Mouse (Mus musculus) layer of hippocampus, postnatal 14 days (tissue): ENCODE data around the gene Impdh1. TPM values are rescaled to one million over a fixed set of nuclear protein-coding genes. Genes with fewer than 3 reads are reported as not detected.
"Not testable (repeated sequence)": the region's sequence is repeated elsewhere in the genome, so short reads cannot be mapped to it uniquely, and the experiment has no call there.

Experiments
- DNase-seq, 2 experiments: peaks; one replicate each; pipeline ENCODE4 v3.0.0; 2021 to 2022; ENCODE audit warnings: low spot score in 2 of 2, mixed read lengths in 1 of 2
- long read RNA-seq, 2 experiments: library from polyadenylated mRNA; stranded (forward); transcript quantifications; one replicate each; pipeline ENCODE4 v2.0.0; 2021
- total RNA-seq, 2 experiments: library from RNA; stranded (reverse); gene quantifications; 2 replicates each; pipeline ENCODE4 v1.2.3; 2021

Gene Impdh1
- total RNA-seq = 10 to 100 TPM; 59.5 to 62.0 TPM
- long read RNA-seq, experiment 1, transcript Impdh1-201 (14 exons, 2,437 nt) = major isoform, 58 of 88 reads
- long read RNA-seq, experiment 1, partial matches to known transcripts = 9 of 88 reads
- long read RNA-seq, experiment 1, other reads (novel, unspliced or antisense) = 17 of 88 reads
- long read RNA-seq, experiment 2, transcript Impdh1-207 (15 exons, 2,580 nt) = minor isoform, 6 of 102 reads
- long read RNA-seq, experiment 2, transcript Impdh1-201 (14 exons, 2,437 nt) = major isoform, 74 of 102 reads
- long read RNA-seq, experiment 2, partial matches to known transcripts = 8 of 102 reads
- long read RNA-seq, experiment 2, other reads (novel, unspliced or antisense) = 11 of 102 reads

DNA sequence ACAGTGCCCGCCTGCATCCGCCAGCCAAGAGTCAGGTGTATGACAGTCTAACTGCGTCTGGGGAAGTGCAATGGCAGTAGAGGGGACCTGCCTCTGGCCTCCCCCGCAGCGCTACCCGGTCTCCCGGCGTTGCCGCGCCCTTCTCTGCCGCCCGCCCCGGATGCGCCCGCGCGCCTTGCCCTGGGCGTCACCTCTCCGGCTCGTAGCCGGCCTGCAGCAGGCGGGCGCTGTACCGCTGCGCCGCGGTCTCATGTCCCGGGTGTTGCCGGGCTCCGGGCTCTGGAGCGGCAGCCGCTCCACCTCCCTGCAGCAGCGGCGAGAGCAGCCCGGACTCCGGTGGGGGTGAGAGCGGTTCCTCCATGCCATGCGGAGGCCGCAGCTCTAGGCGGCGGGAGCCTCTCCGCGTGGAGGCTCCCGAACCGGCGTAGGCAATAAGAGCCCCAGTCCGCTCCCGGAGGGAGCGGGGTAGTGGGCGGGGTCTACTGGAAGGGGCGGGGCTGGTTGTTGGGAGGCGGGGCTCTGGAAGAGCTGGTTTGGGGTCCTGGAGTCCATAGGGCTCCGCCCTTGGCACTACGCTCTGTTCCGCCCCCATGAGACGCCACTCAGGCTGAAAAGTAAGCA lies at the start of gene Impdh1:
Gene Impdh1, minus strand, starts transcription at position 484 of the 621 bp plus-strand sequence.
- DNase-seq = peak; percentile 42 to 48

DNA sequence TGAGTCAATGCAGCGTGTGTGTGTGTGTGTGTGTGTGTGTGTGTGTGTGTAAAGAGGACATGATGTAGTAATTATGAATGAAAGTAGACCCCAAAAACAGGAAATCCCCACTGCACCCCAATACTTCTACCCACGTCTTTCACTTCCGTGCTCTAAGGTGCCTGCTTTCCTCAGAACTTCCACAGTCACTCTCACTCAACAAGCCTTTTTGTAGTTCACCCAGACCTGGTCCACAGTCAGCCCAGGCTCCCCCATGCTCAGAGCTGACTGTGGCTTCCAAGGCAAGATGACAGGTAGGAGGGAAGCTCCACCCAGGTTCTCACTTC lies 48.3 kb upstream of the Impdh1 start:
- DNase-seq = no peak

DNA sequence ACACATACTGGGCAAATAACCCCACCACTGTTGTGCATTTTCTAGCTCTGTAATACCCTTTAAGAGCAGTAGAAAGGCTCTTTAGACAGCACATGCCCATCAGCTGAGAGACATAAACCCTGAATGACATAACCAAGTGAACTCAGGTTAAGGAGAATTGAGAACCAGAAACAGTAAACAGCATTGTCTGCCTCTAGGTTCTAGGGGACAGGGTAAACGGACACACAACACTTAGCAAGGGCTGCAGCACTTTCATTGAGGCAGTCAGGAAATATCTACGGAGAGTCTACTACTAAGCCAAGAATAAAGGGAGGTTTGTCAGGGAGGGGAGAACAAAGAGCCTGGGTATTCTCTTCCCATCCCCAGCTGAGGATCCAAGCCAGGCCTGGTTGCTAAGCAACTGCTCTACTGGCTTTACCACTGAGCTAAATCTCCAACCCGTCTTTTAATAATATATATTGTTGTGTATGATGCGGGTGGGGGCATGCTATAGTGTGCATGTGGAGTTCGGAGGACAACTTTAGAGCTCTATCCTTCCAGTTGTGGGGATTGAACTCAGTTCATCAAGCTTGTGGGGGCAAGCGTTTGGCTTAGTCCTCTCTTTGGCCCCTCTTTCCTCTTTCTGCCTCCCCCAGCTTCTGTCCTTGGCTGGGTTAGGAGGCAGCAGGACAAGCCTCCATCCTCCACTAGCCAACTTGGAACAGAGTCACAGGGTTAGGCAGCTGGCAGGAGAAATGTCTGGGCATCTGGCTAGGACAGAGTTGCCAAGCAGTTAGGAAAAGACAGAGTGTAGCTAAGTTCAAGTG lies 47.7 kb upstream of the Impdh1 start:
- DNase-seq = peak; percentile 72 to 84

DNA sequence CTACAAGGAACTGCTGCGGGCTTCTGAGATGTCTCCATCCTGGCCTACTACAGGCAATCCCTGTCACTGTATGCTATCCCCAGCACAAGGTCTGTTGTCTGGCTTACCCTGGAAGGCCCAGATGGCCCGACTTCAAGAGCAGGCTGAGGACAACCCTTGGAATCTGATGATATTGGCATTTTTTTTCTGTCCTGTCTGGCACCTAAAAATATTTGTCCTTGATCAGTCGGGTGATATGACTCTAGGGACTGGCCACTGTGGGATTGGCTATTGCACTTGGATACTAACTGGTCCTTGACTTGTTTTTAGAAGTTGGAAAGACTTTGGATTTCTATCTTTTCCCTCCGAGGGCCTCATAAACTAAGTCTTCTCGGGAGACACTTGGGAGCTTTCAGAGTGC lies 45.7 kb upstream of the Impdh1 start:
- DNase-seq = no peak

DNA sequence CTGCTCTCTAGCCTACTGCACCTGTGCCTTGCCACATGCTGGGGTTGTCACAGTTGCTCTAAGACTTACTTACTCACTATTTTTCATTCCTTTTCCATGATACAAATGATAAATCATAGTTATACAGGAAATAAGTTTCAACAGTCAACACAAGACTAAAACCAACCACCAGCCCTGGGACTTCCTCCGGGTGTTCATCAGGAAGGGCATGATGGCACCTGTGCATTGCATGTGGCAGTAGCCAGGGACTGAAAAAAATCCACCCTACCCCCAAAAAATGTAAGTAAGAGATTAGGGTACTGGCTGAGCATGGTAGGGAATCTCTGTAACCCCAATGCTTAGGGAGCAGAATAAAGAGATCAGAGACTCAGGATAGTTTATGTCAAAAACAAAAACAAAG lies 43.3 kb upstream of the Impdh1 start:
- no peak for DNase-seq

DNA sequence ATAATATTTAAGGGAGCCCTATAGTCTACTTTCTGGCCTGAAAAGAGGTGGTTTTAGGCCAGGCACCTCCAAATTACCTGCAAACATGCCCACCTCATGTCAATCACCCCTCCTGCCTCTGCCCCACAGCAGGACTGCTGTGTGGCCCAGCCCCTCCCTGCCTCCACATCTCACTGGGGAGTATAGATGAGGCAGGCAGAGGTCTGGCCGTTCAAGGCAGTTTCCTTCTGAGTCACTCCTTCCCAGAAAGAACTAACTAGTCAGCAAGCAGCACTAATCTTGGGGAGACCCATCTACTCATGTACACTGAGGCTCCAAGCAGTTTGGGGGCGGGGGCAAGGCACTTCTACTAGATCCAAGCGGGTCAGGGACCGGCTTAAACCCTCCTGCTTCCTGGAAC lies 30.9 kb upstream of the Impdh1 start:
- DNase-seq = no peak

DNA sequence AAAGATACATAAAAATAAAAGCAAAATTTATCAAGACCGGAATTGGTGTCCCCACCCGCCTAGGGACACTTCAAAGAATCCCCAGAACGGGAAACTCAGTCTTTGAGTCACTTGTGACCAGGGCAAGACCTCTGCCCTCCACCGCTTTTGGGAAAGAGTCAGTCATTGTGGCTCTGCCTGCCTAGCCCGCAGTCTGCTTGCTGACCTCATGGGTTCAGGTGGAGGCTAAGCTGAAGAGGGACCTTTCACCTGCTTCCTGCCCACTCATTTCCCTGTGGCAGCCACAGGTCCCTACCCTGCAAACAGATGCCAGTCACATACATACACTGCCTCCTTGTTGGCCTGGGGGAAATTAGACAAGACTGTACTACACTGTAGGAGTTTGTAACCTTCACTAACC lies 30.4 kb upstream of the Impdh1 start:
- DNase-seq = no peak

DNA sequence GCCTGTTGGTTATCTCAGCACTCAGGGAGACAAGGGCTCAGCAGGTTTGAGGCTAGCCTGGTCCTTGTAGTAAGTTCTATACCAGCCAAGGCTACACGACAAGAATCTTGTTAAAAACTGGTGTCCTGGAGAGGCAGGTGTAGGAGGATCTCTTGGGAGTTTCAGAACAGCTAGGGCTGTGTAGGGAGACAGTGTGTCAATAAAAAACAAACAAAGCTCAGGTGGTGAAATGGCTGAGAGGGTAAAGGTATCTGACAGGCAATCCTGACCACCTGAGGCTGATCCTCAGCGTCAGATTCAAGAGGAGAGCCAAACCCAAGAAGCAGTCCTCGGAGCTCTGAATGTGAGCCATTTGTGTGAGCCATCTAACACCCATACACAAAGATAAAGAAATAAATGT lies 30.0 kb upstream of the Impdh1 start:
- DNase-seq = no peak

DNA sequence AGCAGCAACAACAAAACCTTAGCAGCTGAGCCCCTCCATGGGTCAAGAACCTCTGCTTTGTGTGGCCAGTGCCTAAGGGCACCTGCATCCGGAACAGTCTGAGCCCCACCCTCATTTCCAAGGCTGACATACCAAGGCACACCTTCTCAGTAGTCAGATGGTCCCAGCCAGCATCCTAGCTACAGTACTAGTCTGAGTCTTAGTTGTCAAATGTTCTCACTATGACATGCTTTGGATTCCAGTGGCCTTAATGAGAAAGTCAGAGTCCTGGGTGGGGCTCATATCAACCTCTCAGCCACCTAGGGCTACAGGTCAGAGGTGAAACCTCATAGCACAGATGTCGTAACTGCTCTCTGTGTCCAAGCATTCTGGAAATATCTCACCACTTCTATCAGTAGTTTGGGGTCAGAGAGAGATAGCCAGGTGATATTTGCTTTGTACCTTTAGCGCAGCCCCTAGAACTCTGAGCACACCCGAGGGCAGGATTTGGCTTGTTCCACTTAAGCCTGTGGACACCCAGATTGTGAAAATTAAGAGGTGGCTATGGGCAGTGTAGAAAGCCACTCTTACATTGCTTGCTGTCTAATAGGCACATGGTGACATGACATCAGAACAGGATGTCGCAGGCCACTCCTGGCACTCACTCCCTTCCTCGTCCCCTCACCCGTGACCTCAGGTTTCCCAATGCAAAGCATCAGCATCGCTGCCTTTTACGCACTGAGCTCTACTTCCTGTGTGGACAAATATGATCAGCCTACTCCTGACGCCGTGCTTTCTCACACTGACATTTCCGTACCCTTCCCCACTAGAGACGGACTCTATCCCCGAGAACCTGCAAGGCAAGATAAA lies 29.3 kb upstream of the Impdh1 start:
- no peak for DNase-seq

DNA sequence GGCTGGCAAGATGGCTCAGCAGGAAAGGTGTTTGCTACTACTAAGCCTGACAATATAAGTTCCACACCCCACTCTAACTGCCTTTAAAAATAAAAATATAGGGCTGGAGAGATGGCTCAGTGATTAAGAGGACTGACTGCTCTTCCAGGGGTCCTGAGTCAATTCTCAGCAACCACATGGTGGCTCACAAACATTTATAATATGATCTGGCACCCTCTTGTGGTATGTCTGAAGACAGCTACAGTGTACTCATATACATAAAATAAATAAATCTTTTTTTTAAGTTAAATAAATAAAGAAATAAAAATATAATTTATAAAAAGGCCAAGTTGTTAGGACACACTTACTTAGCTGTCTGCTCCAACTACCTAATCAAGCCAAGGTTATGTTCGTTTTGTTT lies 26.1 kb upstream of the Impdh1 start:
- no peak for DNase-seq

DNA sequence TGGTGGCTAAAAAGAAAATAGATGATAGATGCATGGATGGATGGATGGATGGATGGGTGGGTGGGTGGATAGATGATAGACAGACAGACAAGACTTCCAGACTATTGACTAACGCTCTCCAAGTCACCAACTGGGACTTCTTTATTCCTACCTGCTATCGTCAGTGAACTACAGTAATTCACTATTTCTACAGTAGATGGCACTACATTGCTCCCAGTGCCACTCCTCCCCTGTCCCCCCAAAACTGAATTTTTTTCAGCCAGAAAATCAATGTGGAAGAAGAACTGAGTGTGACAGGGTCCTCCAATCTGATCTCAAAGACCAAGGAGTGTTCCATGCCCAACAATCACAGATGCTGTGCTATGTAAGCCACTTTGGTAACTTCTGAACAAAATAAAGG lies 25.5 kb upstream of the Impdh1 start:
- no peak for DNase-seq

DNA sequence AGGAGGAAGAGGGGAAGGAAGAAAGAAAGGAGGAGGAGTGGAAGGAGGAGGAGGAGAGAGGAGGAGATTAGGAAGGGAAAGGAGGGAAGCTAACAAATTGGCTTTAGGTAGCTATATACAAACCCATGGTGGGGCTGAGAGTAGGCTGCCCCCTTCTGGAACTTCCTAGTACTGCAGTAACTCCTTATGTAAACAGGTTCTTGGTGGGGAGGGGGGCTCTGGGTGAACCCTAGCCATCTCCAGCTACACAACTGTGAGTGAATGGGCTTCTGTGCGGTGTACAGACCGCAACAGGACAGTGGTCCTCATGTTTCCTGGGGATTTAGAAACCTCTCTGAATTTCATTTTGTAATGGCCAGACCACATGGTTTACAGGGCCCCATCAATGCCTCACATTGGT lies 24.6 kb upstream of the Impdh1 start:
- DNase-seq = peak in 1 of 2 experiments; percentile 18

DNA sequence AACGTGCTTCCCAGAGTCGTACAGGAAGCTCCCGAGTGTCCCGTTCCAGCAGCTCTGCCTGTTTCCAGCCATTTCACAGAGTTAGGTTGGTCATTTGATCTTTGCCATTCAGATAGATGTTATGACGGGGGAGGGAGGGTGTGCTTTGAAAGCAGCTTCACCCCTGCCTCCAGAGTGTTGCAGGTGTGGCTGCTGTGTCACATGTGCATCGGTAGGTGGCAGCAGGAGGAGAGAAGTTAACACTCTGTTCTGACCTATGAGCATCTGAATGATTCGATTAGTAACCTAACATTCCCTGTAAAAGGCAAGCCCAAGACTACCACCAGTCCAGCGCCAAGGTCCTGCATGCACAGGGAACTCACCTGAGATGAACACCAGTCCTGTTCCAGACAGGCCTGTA lies 18.1 kb upstream of the Impdh1 start:
- no peak for DNase-seq

DNA sequence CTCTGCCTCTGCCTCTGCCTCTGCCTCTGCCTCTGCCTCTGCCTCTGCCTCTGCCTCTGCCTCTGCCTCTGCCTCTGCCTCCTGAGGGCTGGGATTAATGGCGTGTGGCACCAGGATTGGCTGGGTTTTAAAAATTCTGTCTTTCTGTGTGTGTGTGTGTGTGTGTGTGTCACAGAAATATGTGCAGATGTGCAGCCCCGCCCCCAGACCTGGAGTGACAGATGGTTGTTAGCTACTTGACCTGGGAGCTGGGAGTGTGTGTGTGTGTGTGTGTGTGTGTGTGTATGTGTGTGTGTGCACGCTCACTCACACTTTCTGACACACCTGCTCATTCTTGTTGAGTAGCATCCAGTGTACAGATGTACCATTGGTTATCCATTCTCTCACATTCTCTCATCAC lies 17.5 kb upstream of the Impdh1 start:
- no peak for DNase-seq

DNA sequence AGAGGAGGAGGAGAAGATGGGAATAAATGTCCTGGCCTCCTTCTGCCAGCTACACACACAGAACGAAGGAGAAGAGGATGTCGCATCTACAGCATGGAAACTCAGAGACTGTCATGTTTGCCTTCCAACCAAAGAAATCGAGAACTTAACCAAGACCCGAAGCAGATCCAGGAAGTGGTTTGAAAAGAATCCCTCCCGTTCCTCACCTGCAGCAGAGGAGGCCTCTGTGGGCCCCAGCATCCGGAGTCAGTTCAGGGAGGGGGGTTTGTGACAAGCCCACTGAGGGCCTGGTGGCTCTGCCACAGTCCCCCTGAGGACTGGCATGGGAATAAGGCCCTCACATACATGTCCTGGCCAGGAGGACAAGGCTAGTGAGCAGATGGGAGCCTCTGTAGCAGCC lies 16.2 kb upstream of the Impdh1 start:
- DNase-seq = no peak

DNA sequence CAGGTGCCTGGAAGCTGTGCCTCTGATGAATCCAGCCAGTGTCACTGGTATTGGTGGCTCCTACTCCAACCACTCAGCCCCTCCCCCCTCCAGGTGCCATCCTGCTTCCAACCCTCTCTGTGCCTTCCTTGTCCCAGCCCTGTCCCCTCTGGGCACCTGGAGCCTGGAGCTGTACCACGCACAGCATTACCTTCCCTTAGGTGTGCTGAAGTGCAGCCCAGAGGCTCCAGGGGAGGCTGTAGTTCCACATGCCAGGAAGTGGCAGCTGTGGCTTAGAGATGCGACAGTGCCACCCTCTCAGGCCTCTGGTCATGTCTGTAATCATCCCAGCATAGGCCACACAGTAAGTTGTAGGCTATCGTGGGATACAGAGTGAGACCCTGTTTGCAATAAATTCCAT lies 15.6 kb upstream of the Impdh1 start:
- DNase-seq = no peak

DNA sequence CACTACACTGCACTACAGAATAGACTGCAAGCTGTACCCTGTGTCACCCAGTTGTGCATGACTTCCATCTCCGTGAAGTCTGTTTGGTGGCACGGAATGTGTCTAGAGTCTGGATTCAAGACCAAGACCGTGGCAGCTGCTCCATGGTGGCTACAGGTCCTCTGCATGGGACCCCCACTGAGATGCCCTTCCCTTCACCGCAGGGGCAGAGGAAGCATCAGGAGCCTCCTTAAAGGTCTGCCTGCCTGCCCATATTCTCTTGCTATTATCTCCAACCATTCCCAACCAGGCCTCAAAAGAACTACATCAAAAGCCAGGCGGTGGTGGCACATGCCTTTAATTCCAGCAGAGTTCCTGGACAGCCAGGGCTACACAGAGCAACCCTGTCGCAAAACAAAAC lies 14.2 kb upstream of the Impdh1 start:
- no peak for DNase-seq

DNA sequence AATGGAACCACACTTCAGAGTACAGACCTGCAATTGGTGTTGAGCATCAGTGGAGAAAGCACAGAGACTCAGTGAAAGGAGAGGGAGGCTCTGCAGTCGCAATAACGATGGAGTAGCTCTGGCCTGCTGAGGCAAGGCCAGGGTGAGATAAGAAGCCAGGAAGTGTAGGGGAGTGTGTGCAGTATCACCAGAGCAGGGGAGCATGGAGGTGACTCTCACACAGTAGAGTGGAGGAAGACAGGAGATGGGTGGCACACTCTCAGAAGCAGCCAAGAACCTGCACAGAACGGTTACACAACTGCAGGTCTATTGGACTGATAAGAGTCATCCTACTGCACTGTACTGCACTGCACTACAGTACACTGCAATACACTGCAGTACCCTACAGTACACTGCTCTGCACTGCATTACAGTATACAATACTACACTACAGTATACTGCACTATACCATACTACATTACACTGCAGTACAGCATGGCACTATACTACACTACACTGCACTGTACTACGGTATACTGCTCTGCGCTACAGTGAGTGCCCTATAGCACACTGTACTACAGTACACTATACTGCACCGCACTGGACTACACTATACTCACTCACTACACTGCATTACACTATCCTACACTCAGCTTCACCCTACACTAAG lies 13.2 kb upstream of the Impdh1 start:
- no peak for DNase-seq

DNA sequence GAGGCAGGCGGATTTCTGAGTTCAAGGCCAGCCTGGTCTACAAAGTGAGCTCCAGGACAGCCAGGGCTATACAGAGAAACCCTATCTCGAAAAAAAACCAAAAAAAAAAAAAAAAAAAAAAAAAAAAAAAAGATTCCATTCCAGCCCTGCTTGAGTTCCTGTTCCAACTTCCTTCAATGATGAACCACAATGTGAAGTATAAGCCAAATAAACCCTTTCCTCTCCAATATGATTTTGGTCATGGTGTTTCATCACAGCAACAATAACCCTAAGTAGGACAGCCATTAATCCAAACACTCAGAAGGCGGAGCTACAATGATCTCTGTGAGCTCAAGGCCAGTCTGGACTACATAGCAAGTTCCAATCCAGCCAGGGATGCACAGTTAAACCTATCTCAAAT lies 1.6 kb upstream of the Impdh1 start:
- not testable (repeated sequence) for DNase-seq

DNA sequence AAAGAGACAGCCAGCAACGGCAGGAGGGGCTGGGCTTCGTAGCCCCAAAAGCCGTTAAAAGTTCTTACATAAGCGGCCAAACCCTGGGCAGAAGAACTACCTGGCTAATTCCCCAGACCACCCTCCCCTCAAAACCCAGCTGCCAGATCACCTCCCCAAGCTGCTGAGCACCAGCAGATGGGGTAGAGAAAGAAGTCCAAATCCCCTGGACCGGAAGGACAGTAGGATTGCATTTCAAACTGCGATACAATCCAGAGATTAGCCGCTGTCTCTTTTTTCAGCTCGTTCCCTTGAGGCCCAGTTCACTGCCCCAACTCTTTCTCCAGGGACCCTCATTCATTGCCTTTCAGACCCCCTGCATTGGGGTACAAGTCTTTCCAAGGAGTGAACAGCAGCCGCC lies 983 bp downstream of the Impdh1 start:
- no peak for DNase-seq

DNA sequence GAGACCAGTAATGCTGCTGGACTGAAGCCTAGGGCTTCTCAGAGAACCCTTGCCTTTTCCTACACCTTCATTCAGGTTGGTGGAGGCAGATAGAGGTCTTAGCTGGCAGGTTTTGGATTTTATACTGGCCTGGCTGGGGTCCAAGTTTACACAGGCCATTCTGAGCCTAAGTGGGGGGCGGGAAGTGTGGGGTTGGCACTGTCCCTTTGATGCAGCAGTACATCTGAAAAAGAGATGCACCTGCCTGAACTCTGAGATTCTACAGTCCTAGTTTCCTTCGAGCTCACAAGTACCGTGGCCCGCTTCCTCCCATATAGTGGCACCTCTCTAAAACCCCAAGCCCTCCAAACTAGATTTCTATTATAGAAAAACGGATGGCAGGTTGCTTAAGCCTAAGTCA lies 1.4 kb downstream of the Impdh1 start:
- DNase-seq = no peak
